Mouse (Mus musculus): ENCODE measurements around the gene Phldb1. TPM values are rescaled to one million over a fixed set of nuclear protein-coding genes. Genes with fewer than 3 reads are reported as not detected.

Gene Phldb1
- polyA plus RNA-seq, 1 experiment, result 19.0 TPM

DNA sequence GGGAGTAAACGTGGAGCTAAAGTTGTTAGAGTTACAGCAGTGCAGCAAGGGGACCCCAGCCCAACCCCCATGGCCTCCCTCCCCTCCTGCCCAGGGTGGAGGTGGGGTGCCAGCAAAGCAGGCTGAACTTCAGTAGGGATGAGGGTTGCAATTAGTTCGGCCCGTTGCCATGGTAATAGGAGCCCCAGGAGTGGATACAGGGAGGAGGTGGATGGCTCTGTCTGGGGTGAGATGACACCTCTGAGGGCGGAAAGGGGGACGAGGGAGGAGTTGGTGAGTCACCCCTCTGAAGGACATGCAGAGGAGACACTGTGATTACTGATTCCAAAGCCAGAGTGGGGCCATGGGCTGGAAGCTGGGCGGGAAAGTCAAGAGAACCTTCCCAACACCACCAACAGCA, 26.1 kb downstream of the Phldb1 start:
- TF ChIP-seq EP300 (IDR thresholded peaks at IDR 0.05; ENCODE audit: insufficient read depth, low read depth, low read length), result no peak
- TF ChIP-seq POLR2A (IDR thresholded peaks at IDR 0.05; ENCODE audit: insufficient read depth, low read length), result no peak
- TF ChIP-seq CTCF (IDR thresholded peaks at IDR 0.05; ENCODE audit: low read depth, low read length), result no peak
- H3K27ac ChIP-seq (ENCODE audit: insufficient read depth, low read length), result no peak overlapping the region

DNA sequence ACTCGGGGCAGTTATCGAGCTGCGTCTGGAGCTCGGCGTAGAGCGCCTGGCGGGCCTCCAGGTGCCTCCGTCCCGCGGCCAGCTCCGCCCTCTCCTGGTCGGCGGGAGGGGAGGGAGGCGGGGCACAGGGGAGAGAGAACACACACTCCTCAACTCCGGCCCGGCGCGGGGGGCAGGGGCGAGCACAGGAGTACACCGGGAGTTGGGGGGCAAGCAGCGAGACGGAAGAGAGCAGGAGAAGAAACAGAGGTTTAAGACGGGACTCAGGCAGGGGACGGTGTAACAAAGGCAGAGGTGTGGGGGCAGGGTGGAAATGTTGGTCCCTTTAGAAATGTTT, 26.6 kb downstream of the Phldb1 start:
- Histone ChIP-seq H3K27ac (ENCODE audit: insufficient read depth, low read length) (no peak overlapping the region), H3K9me3 (replicated peaks; ENCODE audit: control insufficient read depth, insufficient read depth, low read length, poor library complexity, severe bottlenecking) (no peaks in the 10 kb centered on the region), H3K9ac (ENCODE audit: low read depth, poor library complexity, severe bottlenecking) (peak overlapping the region; percentile 49), H3K27me3 (ENCODE audit: control insufficient read depth, insufficient read depth, low read length, poor library complexity, severe bottlenecking) (no peaks in the 10 kb centered on the region), H3K4me1 (ENCODE audit: control insufficient read depth, insufficient read depth, low read length) (peaks cover 4% of the 10 kb centered on the region), H3K4me3 (ENCODE audit: low read depth, low read length) (peak overlapping the region; percentile 61), H3K36me3 (ENCODE audit: control insufficient read depth, insufficient read depth, low read length, poor library complexity, severe bottlenecking) (no peaks in the 10 kb centered on the region)
- no peak for TF ChIP-seq CTCF (IDR thresholded peaks at IDR 0.05; ENCODE audit: low read depth, low read length)
- no peak for TF ChIP-seq EP300 (IDR thresholded peaks at IDR 0.05; ENCODE audit: insufficient read depth, low read depth, low read length)
- TF ChIP-seq POLR2A (IDR thresholded peaks at IDR 0.05; ENCODE audit: insufficient read depth, low read length), result no peak

More for the DNA sequence above, 26.1 kb downstream of the Phldb1 start:
- Histone ChIP-seq H3K27me3 (ENCODE audit: control insufficient read depth, insufficient read depth, low read length, poor library complexity, severe bottlenecking) (no peaks in the 10 kb centered on the region), H3K9ac (ENCODE audit: low read depth, poor library complexity, severe bottlenecking) (peak overlapping the region; percentile 49), H3K9me3 (replicated peaks; ENCODE audit: control insufficient read depth, insufficient read depth, low read length, poor library complexity, severe bottlenecking) (no peaks in the 10 kb centered on the region), H3K36me3 (ENCODE audit: control insufficient read depth, insufficient read depth, low read length, poor library complexity, severe bottlenecking) (no peaks in the 10 kb centered on the region), H3K4me3 (ENCODE audit: low read depth, low read length) (no peak overlapping the region), H3K4me1 (ENCODE audit: control insufficient read depth, insufficient read depth, low read length) (peaks cover 4% of the 10 kb centered on the region)

- Histone ChIP-seq H3K4me1 (ENCODE audit: control insufficient read depth, insufficient read depth, low read length) (peaks cover 4% of the 10 kb centered on the region), H3K4me3 (ENCODE audit: low read depth, low read length) (peak overlapping the region; percentile 48), H3K36me3 (ENCODE audit: control insufficient read depth, insufficient read depth, low read length, poor library complexity, severe bottlenecking) (no peaks in the 10 kb centered on the region), H3K27me3 (ENCODE audit: control insufficient read depth, insufficient read depth, low read length, poor library complexity, severe bottlenecking) (no peaks in the 10 kb centered on the region), H3K9me3 (replicated peaks; ENCODE audit: control insufficient read depth, insufficient read depth, low read length, poor library complexity, severe bottlenecking) (no peaks in the 10 kb centered on the region), H3K9ac (ENCODE audit: low read depth, poor library complexity, severe bottlenecking) (peak overlapping the region; percentile 49), H3K27ac (ENCODE audit: insufficient read depth, low read length) (no peak overlapping the region)
- no peak for TF ChIP-seq EP300 (IDR thresholded peaks at IDR 0.05; ENCODE audit: insufficient read depth, low read depth, low read length)
- no peak for TF ChIP-seq CTCF (IDR thresholded peaks at IDR 0.05; ENCODE audit: low read depth, low read length)
- no peak for TF ChIP-seq POLR2A (IDR thresholded peaks at IDR 0.05; ENCODE audit: insufficient read depth, low read length)
Measured at GRCm38 (mm10) chr9:44707749-44708428, 27.1 kb downstream of the Phldb1 start.

DNA sequence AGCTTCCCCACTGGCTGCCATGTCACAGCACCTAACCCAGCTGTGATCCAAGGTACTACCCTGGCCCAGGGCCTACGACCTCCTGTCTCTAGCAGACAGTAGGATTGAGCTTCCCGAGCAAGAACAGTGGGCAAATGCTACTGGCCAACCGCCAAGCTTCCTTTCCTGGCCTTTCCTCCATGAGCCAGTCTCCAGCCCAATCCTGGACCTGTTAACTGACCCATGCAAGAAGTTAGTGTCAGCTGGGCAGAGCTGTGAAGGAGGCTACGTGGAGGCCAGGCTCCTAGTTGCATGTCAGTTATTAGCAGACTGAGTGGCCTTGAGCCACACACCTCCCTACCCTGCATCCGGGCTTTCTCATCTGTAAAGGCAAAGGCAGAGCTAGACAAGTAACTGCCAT, 35.3 kb downstream of the Phldb1 start:
- no peak overlapping the region for H3K9ac ChIP-seq (ENCODE audit: low read depth, poor library complexity, severe bottlenecking)
- no peaks in the 10 kb centered on the region for H3K4me1 ChIP-seq (ENCODE audit: control insufficient read depth, insufficient read depth, low read length)
- no peak overlapping the region for H3K4me3 ChIP-seq (ENCODE audit: low read depth, low read length)
- no peak overlapping the region for H3K27ac ChIP-seq (ENCODE audit: insufficient read depth, low read length)
- H3K9me3 ChIP-seq (replicated peaks; ENCODE audit: control insufficient read depth, insufficient read depth, low read length, poor library complexity, severe bottlenecking), result no peaks in the 10 kb centered on the region
- H3K36me3 ChIP-seq (ENCODE audit: control insufficient read depth, insufficient read depth, low read length, poor library complexity, severe bottlenecking), result no peaks in the 10 kb centered on the region
- H3K27me3 ChIP-seq (ENCODE audit: control insufficient read depth, insufficient read depth, low read length, poor library complexity, severe bottlenecking), result no peaks in the 10 kb centered on the region
- TF ChIP-seq EP300 (IDR thresholded peaks at IDR 0.05; ENCODE audit: insufficient read depth, low read depth, low read length) (no peak), CTCF (IDR thresholded peaks at IDR 0.05; ENCODE audit: low read depth, low read length) (no peak), POLR2A (IDR thresholded peaks at IDR 0.05; ENCODE audit: insufficient read depth, low read length) (no peak)

DNA sequence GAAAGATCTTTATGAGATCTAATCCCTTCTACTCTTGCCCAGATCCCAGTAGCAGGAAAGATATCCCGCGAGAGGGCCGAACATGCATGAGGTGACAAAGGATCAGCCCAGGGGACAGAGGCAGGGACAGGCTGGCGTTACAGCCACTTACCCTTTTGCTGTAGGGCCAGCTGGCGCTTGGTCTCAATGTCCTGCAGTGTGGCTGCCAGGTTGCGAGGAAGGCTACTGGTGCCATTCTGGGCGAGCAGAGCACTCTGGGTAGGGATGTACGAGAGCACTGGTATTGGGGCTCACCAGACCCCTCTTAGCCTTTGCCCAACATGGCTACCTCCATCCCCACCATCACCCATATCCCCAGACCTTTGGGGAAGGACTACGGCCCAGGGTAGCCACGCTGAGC, 35.8 kb downstream of the Phldb1 start:
- TF ChIP-seq EP300 (IDR thresholded peaks at IDR 0.05; ENCODE audit: insufficient read depth, low read depth, low read length) (no peak), POLR2A (IDR thresholded peaks at IDR 0.05; ENCODE audit: insufficient read depth, low read length) (no peak), CTCF (IDR thresholded peaks at IDR 0.05; ENCODE audit: low read depth, low read length) (no peak)
- Histone ChIP-seq H3K9me3 (replicated peaks; ENCODE audit: control insufficient read depth, insufficient read depth, low read length, poor library complexity, severe bottlenecking) (no peaks in the 10 kb centered on the region), H3K27ac (ENCODE audit: insufficient read depth, low read length) (no peak overlapping the region), H3K9ac (ENCODE audit: low read depth, poor library complexity, severe bottlenecking) (no peak overlapping the region), H3K4me3 (ENCODE audit: low read depth, low read length) (no peak overlapping the region), H3K27me3 (ENCODE audit: control insufficient read depth, insufficient read depth, low read length, poor library complexity, severe bottlenecking) (no peaks in the 10 kb centered on the region), H3K4me1 (ENCODE audit: control insufficient read depth, insufficient read depth, low read length) (no peaks in the 10 kb centered on the region), H3K36me3 (ENCODE audit: control insufficient read depth, insufficient read depth, low read length, poor library complexity, severe bottlenecking) (no peaks in the 10 kb centered on the region)

GRCm38 (mm10) chr9:44697866-44698265, 37.1 kb downstream of the Phldb1 start:
- Histone ChIP-seq H3K9me3 (replicated peaks; ENCODE audit: control insufficient read depth, insufficient read depth, low read length, poor library complexity, severe bottlenecking) (no peaks in the 10 kb centered on the region), H3K27me3 (ENCODE audit: control insufficient read depth, insufficient read depth, low read length, poor library complexity, severe bottlenecking) (no peaks in the 10 kb centered on the region), H3K9ac (ENCODE audit: low read depth, poor library complexity, severe bottlenecking) (no peak overlapping the region), H3K4me1 (ENCODE audit: control insufficient read depth, insufficient read depth, low read length) (peaks cover 2% of the 10 kb centered on the region), H3K36me3 (ENCODE audit: control insufficient read depth, insufficient read depth, low read length, poor library complexity, severe bottlenecking) (no peaks in the 10 kb centered on the region), H3K27ac (ENCODE audit: insufficient read depth, low read length) (no peak overlapping the region), H3K4me3 (ENCODE audit: low read depth, low read length) (0 out of 2 replicates have a peak overlapping the region, but pooled peaks have one; percentile 2)
- TF ChIP-seq EP300 (IDR thresholded peaks at IDR 0.05; ENCODE audit: insufficient read depth, low read depth, low read length) (no peak), POLR2A (IDR thresholded peaks at IDR 0.05; ENCODE audit: insufficient read depth, low read length) (no peak), CTCF (IDR thresholded peaks at IDR 0.05; ENCODE audit: low read depth, low read length) (no peak)

All from ES-Bruce4 (cell line).